Mouse (Mus musculus): ENCODE results near the gene Nrxn2. TPM values are rescaled to one million over a fixed set of nuclear protein-coding genes. Genes with fewer than 3 reads are reported as not detected.

Nrxn2 gene
- polyA plus RNA-seq, 1 experiment, result 2.9 TPM

GRCm38 (mm10) chr19:6553174-6553573 lies 134.6 kb downstream of the Nrxn2 start:
- no peaks in the 10 kb centered on the region for H3K36me3 ChIP-seq (ENCODE audit: control insufficient read depth, insufficient read depth, low read length)
- no peak overlapping the region for H3K4me3 ChIP-seq (ENCODE audit: low read depth, low read length)
- H3K4me1 ChIP-seq (ENCODE audit: control insufficient read depth, insufficient read depth, insufficient read length, low read length), result no peaks in the 10 kb centered on the region
- no peak overlapping the region for H3K27ac ChIP-seq (ENCODE audit: insufficient read depth, low read depth, low read length)
- WGBS, result 71% methylated on average over 5 of the region's 5 CpGs
- no peak for TF ChIP-seq CTCF (IDR thresholded peaks at IDR 0.05; ENCODE audit: extremely low read depth, insufficient read length, insufficient replicate concordance, low read depth, low read length)
- no peak for TF ChIP-seq POLR2A (IDR thresholded peaks at IDR 0.05; ENCODE audit: low read depth, low read length)
- no peaks in the 10 kb centered on the region for H3K27me3 ChIP-seq (ENCODE audit: control insufficient read depth, insufficient read depth, low read length)

- no peak for TF ChIP-seq CTCF (IDR thresholded peaks at IDR 0.05; ENCODE audit: extremely low read depth, insufficient read length, insufficient replicate concordance, low read depth, low read length)
- no peak for TF ChIP-seq POLR2A (IDR thresholded peaks at IDR 0.05; ENCODE audit: low read depth, low read length)
- Histone ChIP-seq H3K4me3 (ENCODE audit: low read depth, low read length) (no peak overlapping the region), H3K27ac (ENCODE audit: insufficient read depth, low read depth, low read length) (no peak overlapping the region), H3K36me3 (ENCODE audit: control insufficient read depth, insufficient read depth, low read length) (no peaks in the 10 kb centered on the region), H3K4me1 (ENCODE audit: control insufficient read depth, insufficient read depth, insufficient read length, low read length) (no peaks in the 10 kb centered on the region), H3K27me3 (ENCODE audit: control insufficient read depth, insufficient read depth, low read length) (no peaks in the 10 kb centered on the region)
- WGBS, result 40% methylated on average over 8 of the region's 8 CpGs
Measured at GRCm38 (mm10) chr19:6553819-6554582, 135.5 kb downstream of the Nrxn2 start.

- H3K4me3 ChIP-seq (ENCODE audit: low read depth, low read length), result no peak overlapping the region
- H3K36me3 ChIP-seq (ENCODE audit: control insufficient read depth, insufficient read depth, low read length), result no peaks in the 10 kb centered on the region
- TF ChIP-seq CTCF (IDR thresholded peaks at IDR 0.05; ENCODE audit: extremely low read depth, insufficient read length, insufficient replicate concordance, low read depth, low read length), result no peak
- no peak for TF ChIP-seq POLR2A (IDR thresholded peaks at IDR 0.05; ENCODE audit: low read depth, low read length)
- no peaks in the 10 kb centered on the region for H3K4me1 ChIP-seq (ENCODE audit: control insufficient read depth, insufficient read depth, insufficient read length, low read length)
- H3K27me3 ChIP-seq (ENCODE audit: control insufficient read depth, insufficient read depth, low read length), result no peaks in the 10 kb centered on the region
- H3K27ac ChIP-seq (ENCODE audit: insufficient read depth, low read depth, low read length), result no peak overlapping the region
- 61% methylated on average over 4 of the region's 4 CpGs for WGBS
Measured at GRCm38 (mm10) chr19:6559576-6559975, 141.0 kb downstream of the Nrxn2 start.

- H3K36me3 ChIP-seq (ENCODE audit: control insufficient read depth, insufficient read depth, low read length), result no peaks in the 10 kb centered on the region
- H3K4me3 ChIP-seq (ENCODE audit: low read depth, low read length), result no peak overlapping the region
- no peaks in the 10 kb centered on the region for H3K4me1 ChIP-seq (ENCODE audit: control insufficient read depth, insufficient read depth, insufficient read length, low read length)
- H3K27me3 ChIP-seq (ENCODE audit: control insufficient read depth, insufficient read depth, low read length), result no peaks in the 10 kb centered on the region
- H3K27ac ChIP-seq (ENCODE audit: insufficient read depth, low read depth, low read length), result no peak overlapping the region
- WGBS, result 71% methylated on average over 7 of the region's 7 CpGs
- TF ChIP-seq CTCF (IDR thresholded peaks at IDR 0.05; ENCODE audit: extremely low read depth, insufficient read length, insufficient replicate concordance, low read depth, low read length) (no peak), POLR2A (IDR thresholded peaks at IDR 0.05; ENCODE audit: low read depth, low read length) (no peak)
Measured at GRCm38 (mm10) chr19:6560246-6560815, 141.8 kb downstream of the Nrxn2 start.

- no peaks in the 10 kb centered on the region for H3K36me3 ChIP-seq (ENCODE audit: control insufficient read depth, insufficient read depth, low read length)
- H3K4me1 ChIP-seq (ENCODE audit: control insufficient read depth, insufficient read depth, insufficient read length, low read length), result no peaks in the 10 kb centered on the region
- H3K27ac ChIP-seq (ENCODE audit: insufficient read depth, low read depth, low read length), result no peak overlapping the region
- no peaks in the 10 kb centered on the region for H3K27me3 ChIP-seq (ENCODE audit: control insufficient read depth, insufficient read depth, low read length)
- TF ChIP-seq POLR2A (IDR thresholded peaks at IDR 0.05; ENCODE audit: low read depth, low read length), result no peak
- TF ChIP-seq CTCF (IDR thresholded peaks at IDR 0.05; ENCODE audit: extremely low read depth, insufficient read length, insufficient replicate concordance, low read depth, low read length), result no peak
- 87% methylated on average over 6 of the region's 6 CpGs for WGBS
- no peak overlapping the region for H3K4me3 ChIP-seq (ENCODE audit: low read depth, low read length)
Measured at GRCm38 (mm10) chr19:6565136-6565535, 146.6 kb downstream of the Nrxn2 start.

GRCm38 (mm10) chr19:6566450-6566849 lies 147.9 kb downstream of the Nrxn2 start:
- H3K4me3 ChIP-seq (ENCODE audit: low read depth, low read length), result no peak overlapping the region
- no peaks in the 10 kb centered on the region for H3K27me3 ChIP-seq (ENCODE audit: control insufficient read depth, insufficient read depth, low read length)
- WGBS, result 84% methylated on average over 2 of the region's 2 CpGs
- H3K4me1 ChIP-seq (ENCODE audit: control insufficient read depth, insufficient read depth, insufficient read length, low read length), result no peaks in the 10 kb centered on the region
- no peak overlapping the region for H3K27ac ChIP-seq (ENCODE audit: insufficient read depth, low read depth, low read length)
- no peak for TF ChIP-seq POLR2A (IDR thresholded peaks at IDR 0.05; ENCODE audit: low read depth, low read length)
- no peak for TF ChIP-seq CTCF (IDR thresholded peaks at IDR 0.05; ENCODE audit: extremely low read depth, insufficient read length, insufficient replicate concordance, low read depth, low read length)
- H3K36me3 ChIP-seq (ENCODE audit: control insufficient read depth, insufficient read depth, low read length), result no peaks in the 10 kb centered on the region

- H3K27me3 ChIP-seq (ENCODE audit: control insufficient read depth, insufficient read depth, low read length), result no peaks in the 10 kb centered on the region
- H3K4me1 ChIP-seq (ENCODE audit: control insufficient read depth, insufficient read depth, insufficient read length, low read length), result no peaks in the 10 kb centered on the region
Measured at GRCm38 (mm10) chr19:6569021-6569420, 150.5 kb downstream of the Nrxn2 start.

More at GRCm38 (mm10) chr19:6569021-6569420, 150.5 kb downstream of the Nrxn2 start:
- WGBS, result 80% methylated on average over 5 of the region's 5 CpGs
- no peaks in the 10 kb centered on the region for H3K36me3 ChIP-seq (ENCODE audit: control insufficient read depth, insufficient read depth, low read length)
- no peak overlapping the region for H3K27ac ChIP-seq (ENCODE audit: insufficient read depth, low read depth, low read length)
- no peak overlapping the region for H3K4me3 ChIP-seq (ENCODE audit: low read depth, low read length)
- TF ChIP-seq CTCF (IDR thresholded peaks at IDR 0.05; ENCODE audit: extremely low read depth, insufficient read length, insufficient replicate concordance, low read depth, low read length) (no peak), POLR2A (IDR thresholded peaks at IDR 0.05; ENCODE audit: low read depth, low read length) (no peak)

All from small intestine, adult 2 months (tissue).